ENCODE assay signal across 8 mouse cellular contexts in the genomic region with DNA sequence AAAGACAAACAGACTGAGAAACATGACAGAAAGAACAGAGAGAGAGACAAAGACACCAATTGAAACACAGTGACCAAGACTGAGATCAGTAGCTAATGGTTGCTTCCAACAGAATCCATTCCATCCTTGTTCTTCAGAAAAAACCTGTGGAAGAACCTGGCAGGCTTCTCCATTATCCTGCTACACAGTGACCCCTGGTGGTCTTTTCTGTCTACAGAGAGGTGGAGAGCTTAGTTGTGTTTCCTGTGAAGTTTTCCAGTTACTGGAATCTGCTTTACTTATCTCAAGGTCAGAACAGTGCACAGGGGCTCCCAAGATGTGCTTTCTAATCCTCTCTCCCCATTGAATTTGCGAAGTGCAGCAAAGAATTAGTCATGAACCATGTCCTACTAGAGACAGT.
DNase-seq lines count a peak whose midpoint lies in the region; ATAC-seq and TF ChIP-seq lines count a peak whose summit lies in the region.

No protein-coding gene starts in this region.

- no peaks in the 10 kb centered on the region for H3K9me3 ChIP-seq in intestine, embryonic 14.5 days (ENCODE audit: control insufficient read depth, low read length)
- no peaks in the 10 kb centered on the region for H3K9me3 ChIP-seq in intestine, embryonic 15.5 days
- H3K9me3 ChIP-seq in CH12.LX (replicated peaks; ENCODE audit: low read length): no peaks in the 10 kb centered on the region
- no peaks in the 10 kb centered on the region for H3K9me3 ChIP-seq in limb, embryonic 14.5 days (ENCODE audit: control insufficient read depth, low read length)

- H3K27ac ChIP-seq in intestine, embryonic 14.5 days (ENCODE audit: low read depth): no peak overlapping the region
- H3K27ac ChIP-seq in intestine, embryonic 15.5 days: no peak overlapping the region
- H3K27ac ChIP-seq in CH12.LX (ENCODE audit: insufficient read depth, low read depth): no peak overlapping the region
- no peak overlapping the region for H3K27ac ChIP-seq in limb, embryonic 14.5 days (replicated peaks; ENCODE audit: low read depth, low read length)

- peak; percentile 41 to 62; a peak in 3 of 4 replicates for TF ChIP-seq CTCF in CH12.LX (conservative IDR thresholded peaks at IDR 0.05 in 1 of 2, IDR thresholded peaks at IDR 0.05 in 1 of 2; ENCODE audit: low read depth in 2 of 2, low read length in 2 of 2)

- in situ Hi-C loops in CH12.LX (cut with MboI; ENCODE audit: low pct_ligation_motif_present, low pct_unique_long_range_greater_than_20kb, low sequenced_read_pairs): no loop called here

- no peak overlapping the region for H3K4me3 ChIP-seq in intestine, embryonic 14.5 days (ENCODE audit: low read depth, low read length)
- no peak overlapping the region for H3K4me3 ChIP-seq in intestine, embryonic 15.5 days (replicated peaks)
- H3K4me3 ChIP-seq in CH12.LX (replicated peaks in 1 of 3; ENCODE audit: low read depth in 2 of 3, low read length in 2 of 3, poor library complexity in 1 of 3): no peak overlapping the region
- H3K4me3 ChIP-seq in limb, embryonic 14.5 days (replicated peaks; ENCODE audit: low read length): no peak overlapping the region

- H3K27me3 ChIP-seq in intestine, embryonic 14.5 days (replicated peaks; ENCODE audit: control insufficient read depth, insufficient read depth, low read length): no peaks in the 10 kb centered on the region
- no peaks in the 10 kb centered on the region for H3K27me3 ChIP-seq in intestine, embryonic 15.5 days (replicated peaks)
- no peaks in the 10 kb centered on the region for H3K27me3 ChIP-seq in CH12.LX (replicated peaks)
- H3K27me3 ChIP-seq in limb, embryonic 14.5 days (ENCODE audit: control insufficient read depth, insufficient read depth, low read length): no peaks in the 10 kb centered on the region

- 45% methylated on average over 1 of the region's 1 CpGs for WGBS in intestine, embryonic 14.5 days
- WGBS in intestine, embryonic 15.5 days: 59% methylated on average over 1 of the region's 1 CpGs
- WGBS in limb, embryonic 14.5 days: 60% methylated on average over 1 of the region's 1 CpGs

- no peak overlapping the region for H3K4me2 ChIP-seq in intestine, embryonic 14.5 days (ENCODE audit: low read length)
- H3K4me2 ChIP-seq in intestine, embryonic 15.5 days (replicated peaks): no peak overlapping the region
- H3K4me2 ChIP-seq in CH12.LX (ENCODE audit: insufficient read depth, low read depth, poor library complexity, severe bottlenecking): no peak overlapping the region
- no peak overlapping the region for H3K4me2 ChIP-seq in limb, embryonic 14.5 days (replicated peaks; ENCODE audit: low read depth, low read length, severe bottlenecking)

- TF ChIP-seq EP300 in CH12.LX (IDR thresholded peaks at IDR 0.05; ENCODE audit: low read length): no peak

- no peaks in the 10 kb centered on the region for H3K4me1 ChIP-seq in intestine, embryonic 14.5 days (replicated peaks; ENCODE audit: control insufficient read depth, insufficient read depth, low read length)
- H3K4me1 ChIP-seq in intestine, embryonic 15.5 days (replicated peaks): no peaks in the 10 kb centered on the region
- H3K4me1 ChIP-seq in CH12.LX (ENCODE audit: control insufficient read depth in 1 of 2, insufficient read depth in 2 of 2): no peaks in the 10 kb centered on the region
- H3K4me1 ChIP-seq in limb, embryonic 14.5 days (ENCODE audit: control insufficient read depth, insufficient read depth, low read length): no peaks in the 10 kb centered on the region

- dilution Hi-C loops in CH12.LX (cut with MboI; ENCODE audit: extremely low pct_ligation_motif_present, extremely low pct_unique_long_range_greater_than_20kb, low sequenced_read_pairs): no loop called here

- peak; percentile 62 for DNase-seq in intestine, embryonic 14.5 days (ENCODE audit: low spot score)
- peak; percentile 46 for DNase-seq in CH12.LX (ENCODE audit: extremely low read depth)
- peak; percentile 7 to 68 for DNase-seq in adrenal gland, adult (ENCODE audit: inconsistent age in 2 of 2, low spot score in 1 of 2)
- DNase-seq in forelimb bud, embryonic 11.5 days (ENCODE audit: low read depth, low spot score): peak; percentile 67
- peak; percentile 70 for DNase-seq in limb, embryonic 14.5 days (ENCODE audit: low spot score)
- DNase-seq in thymus, postnatal 4 days: peak; percentile 31
- no peak for DNase-seq in spleen, postnatal 4 days (ENCODE audit: low spot score in 2 of 2)

- no peak for TF ChIP-seq POLR2A in CH12.LX (IDR thresholded peaks at IDR 0.05; ENCODE audit: low read depth, low read length)
- no peak for TF ChIP-seq POLR2A in limb, embryonic 14.5 days (IDR thresholded peaks at IDR 0.05; ENCODE audit: borderline replicate concordance, extremely low read depth, insufficient read depth, insufficient read length)

- no peaks in the 10 kb centered on the region for H3K36me3 ChIP-seq in intestine, embryonic 14.5 days (ENCODE audit: control insufficient read depth, insufficient read depth, low read length)
- H3K36me3 ChIP-seq in intestine, embryonic 15.5 days: no peaks in the 10 kb centered on the region
- no peaks in the 10 kb centered on the region for H3K36me3 ChIP-seq in CH12.LX (replicated peaks in 1 of 2; ENCODE audit: control insufficient read depth in 1 of 2, insufficient read depth in 1 of 2, low read length in 1 of 2)
- no peaks in the 10 kb centered on the region for H3K36me3 ChIP-seq in limb, embryonic 14.5 days (ENCODE audit: control insufficient read depth, insufficient read depth, low read length)

- peak; percentile 56 for TF ChIP-seq RAD21 in CH12.LX (IDR thresholded peaks at IDR 0.05; ENCODE audit: low read depth, low read length)

- ATAC-seq in intestine, embryonic 14.5 days (replicated peaks; ENCODE audit: low FRiP score, low TSS enrichment, low read depth): no peak
- no peak for ATAC-seq in intestine, embryonic 15.5 days
- ATAC-seq in limb, embryonic 14.5 days (ENCODE audit: low FRiP score, low read depth): no peak

- no peak overlapping the region for H3K9ac ChIP-seq in intestine, embryonic 14.5 days (ENCODE audit: low read length)
- H3K9ac ChIP-seq in intestine, embryonic 15.5 days: no peak overlapping the region
- no peak overlapping the region for H3K9ac ChIP-seq in CH12.LX (ENCODE audit: insufficient read depth, low read depth)
- no peak overlapping the region for H3K9ac ChIP-seq in limb, embryonic 14.5 days (ENCODE audit: low read depth, low read length, severe bottlenecking)

- no peaks in the 10 kb centered on the region for H3K79me2 ChIP-seq in CH12.LX (replicated peaks; ENCODE audit: control insufficient read depth, extremely low read depth, insufficient read depth, poor library complexity, severe bottlenecking)

TF ChIP-seq in CH12.LX, 34 proteins besides CTCF, POLR2A, EP300 and RAD21:
- no peak for TF ChIP-seq GABPA (IDR thresholded peaks at IDR 0.05; ENCODE audit: insufficient replicate concordance, low read depth, low read length)
- no peak for TF ChIP-seq ZNF384 (IDR thresholded peaks at IDR 0.05; ENCODE audit: low read depth, low read length)
- TF ChIP-seq IRF4 (IDR thresholded peaks at IDR 0.05; ENCODE audit: low read depth, low read length): no peak
- TF ChIP-seq SMC3 (IDR thresholded peaks at IDR 0.05; ENCODE audit: low read depth, low read length): peak; percentile 51
- no peak for TF ChIP-seq USF1 (IDR thresholded peaks at IDR 0.05; ENCODE audit: low read depth, low read length)
- no peak for TF ChIP-seq NRF1 (IDR thresholded peaks at IDR 0.05; ENCODE audit: low read depth, low read length)

Comparison
In these comparisons a context has a peak if more than half of its experiments do, and no peak if none do; other contexts are left out.
1. DNase-seq: peak in intestine, embryonic 14.5 days (single experiment), CH12.LX (single experiment), adrenal gland, adult (2 of 2), forelimb bud, embryonic 11.5 days (single experiment), limb, embryonic 14.5 days (single experiment) and thymus, postnatal 4 days (single experiment); none in spleen, postnatal 4 days (0 of 2).